Mouse (Mus musculus) midbrain, embryonic 16.5 days (tissue): Measurements from ENCODE around the gene Tmem106b. TPM values are rescaled to one million over a fixed set of nuclear protein-coding genes. Genes with fewer than 3 reads are reported as not detected.

Experiments used
- polyA plus RNA-seq: library from polyadenylated mRNA; unstranded; fragments of >200 nt; fragmentation: Nextera tagmentation; extraction: Ambion mirVana; gene quantifications from 2 replicates; pipeline ENCODE4 v1.2.1, GENCODE M21; 2015

The Tmem106b gene
- polyA plus RNA-seq, 1 experiment from 2014 or later = 36.2 TPM

Other genes starting within 250 kb of the Tmem106b start
- gene Vwde, start 155.2 kb downstream of the Tmem106b start, polyA plus RNA-seq = 0.09 TPM in 1 of 2 replicates, not detected in the other